Mouse (Mus musculus): ENCODE measurements around the gene Ehbp1l1. TPM values are rescaled to one million over a fixed set of nuclear protein-coding genes. Genes with fewer than 3 reads are reported as not detected.
A peak's percentile ranks its signal among the peaks of the same experiment; 100 is the strongest.

Ehbp1l1 gene
- polyA plus RNA-seq, 1 experiment from 2014 or later, result 25.0 TPM

- Histone ChIP-seq H3K4me1 (ENCODE audit: insufficient read depth, low read length) (peaks cover 49% of the 10 kb centered on the region), H3K27me3 (ENCODE audit: insufficient read depth, low read length) (no peaks in the 10 kb centered on the region), H3K9ac (replicated peaks; ENCODE audit: low read length) (peak overlapping the region; percentile 70), H3K4me2 (replicated peaks; ENCODE audit: low read depth, low read length) (peak overlapping the region; percentile 85), H3K27ac (ENCODE audit: low read length) (peak overlapping the region; percentile 67), H3K36me3 (ENCODE audit: insufficient read depth, low read length) (peaks cover 27% of the 10 kb centered on the region), H3K4me3 (ENCODE audit: low read length) (peak overlapping the region; percentile 52), H3K9me3 (ENCODE audit: low read length) (no peaks in the 10 kb centered on the region)
- WGBS, result 49% methylated on average over 7 of the region's 7 CpGs
- no peak for ATAC-seq (ENCODE audit: low FRiP score, low TSS enrichment)
Observed at GRCm38 (mm10) chr19:5724549-5724941, 1.6 kb downstream of the Ehbp1l1 start.

DNA sequence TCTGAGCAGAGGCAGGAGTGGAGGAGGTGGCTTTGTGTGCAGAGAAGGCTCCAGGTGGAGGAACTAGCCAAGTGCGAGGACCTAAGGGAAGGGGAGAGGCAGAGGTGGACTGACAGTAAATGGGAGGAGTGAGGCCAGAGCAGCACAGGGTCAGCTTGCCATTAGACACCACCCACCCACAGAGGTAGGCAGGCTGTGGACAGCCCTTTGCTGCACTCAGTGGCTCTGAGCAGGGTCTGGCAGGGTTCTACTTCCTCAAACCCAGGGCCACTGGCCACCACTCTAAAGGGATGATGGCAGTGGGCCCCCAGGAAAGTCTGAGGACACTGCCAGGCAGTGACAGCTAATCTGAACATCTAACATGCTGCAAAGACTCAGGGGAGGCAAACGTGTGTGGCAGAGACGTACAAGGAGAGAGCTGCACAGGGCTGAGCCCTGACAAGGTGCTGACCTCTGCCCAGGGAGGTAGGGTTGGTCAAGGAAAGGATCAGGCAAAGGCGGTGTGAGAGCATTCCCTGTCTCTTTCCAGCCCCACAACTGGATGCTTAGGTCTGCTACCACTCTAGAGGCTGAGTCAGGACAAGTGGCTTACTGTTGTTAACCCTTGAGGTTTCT is 2.1 kb downstream of the Ehbp1l1 start:
- Histone ChIP-seq H3K27ac (ENCODE audit: low read length) (0 out of 2 replicates have a peak overlapping the region, but pooled peaks have one; percentile 30), H3K4me1 (ENCODE audit: insufficient read depth, low read length) (peaks cover 49% of the 10 kb centered on the region), H3K9ac (replicated peaks; ENCODE audit: low read length) (peak overlapping the region; percentile 17; the same call in 1 of the 2 replicates), H3K9me3 (ENCODE audit: low read length) (no peaks in the 10 kb centered on the region), H3K36me3 (ENCODE audit: insufficient read depth, low read length) (peaks cover 31% of the 10 kb centered on the region), H3K4me3 (ENCODE audit: low read length) (peak overlapping the region; percentile 52), H3K27me3 (ENCODE audit: insufficient read depth, low read length) (no peaks in the 10 kb centered on the region), H3K4me2 (replicated peaks; ENCODE audit: low read depth, low read length) (peak overlapping the region; percentile 85)
- ATAC-seq (ENCODE audit: low FRiP score, low TSS enrichment), result no peak
- 42% methylated on average over 4 of the region's 4 CpGs for WGBS

DNA sequence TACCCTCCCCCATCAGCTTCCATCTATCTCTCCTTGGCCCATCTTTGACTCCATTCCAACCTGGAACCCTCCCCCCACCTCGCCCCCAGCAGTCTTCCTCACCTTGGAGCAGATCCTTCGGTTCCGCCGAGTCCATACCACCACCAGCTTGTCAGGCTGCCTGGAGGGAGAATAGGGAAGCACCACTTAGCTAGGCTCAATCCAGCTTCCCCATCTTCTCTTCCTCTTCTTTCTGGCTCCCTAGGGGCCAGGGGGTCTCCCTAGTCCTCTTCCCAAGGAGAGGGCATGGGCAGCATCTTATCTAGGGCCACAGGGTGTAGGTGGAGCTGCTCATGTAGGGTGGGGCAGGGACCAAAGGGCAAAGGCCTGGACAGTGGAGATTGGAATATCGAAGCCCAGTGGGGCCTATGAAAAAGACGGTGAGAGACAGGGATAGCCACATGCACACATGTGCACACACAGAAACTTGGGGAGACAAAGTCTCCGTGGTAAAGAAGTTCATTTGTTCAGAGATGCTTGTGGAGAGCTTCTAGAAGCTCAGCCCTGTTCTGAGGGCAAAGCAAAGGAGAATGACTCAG is 3.2 kb downstream of the Ehbp1l1 start:
- no peak for ATAC-seq (ENCODE audit: low FRiP score, low TSS enrichment)
- Histone ChIP-seq H3K9me3 (ENCODE audit: low read length) (no peaks in the 10 kb centered on the region), H3K27me3 (ENCODE audit: insufficient read depth, low read length) (no peaks in the 10 kb centered on the region), H3K36me3 (ENCODE audit: insufficient read depth, low read length) (peaks cover 36% of the 10 kb centered on the region), H3K9ac (replicated peaks; ENCODE audit: low read length) (no peak overlapping the region), H3K27ac (ENCODE audit: low read length) (no peak overlapping the region), H3K4me1 (ENCODE audit: insufficient read depth, low read length) (peaks cover 41% of the 10 kb centered on the region), H3K4me3 (ENCODE audit: low read length) (no peak overlapping the region), H3K4me2 (replicated peaks; ENCODE audit: low read depth, low read length) (no peak overlapping the region)
- WGBS, result 92% methylated on average over 7 of the region's 7 CpGs

- Histone ChIP-seq H3K27ac (ENCODE audit: low read length) (no peak overlapping the region), H3K36me3 (ENCODE audit: insufficient read depth, low read length) (peaks cover 36% of the 10 kb centered on the region), H3K4me1 (ENCODE audit: insufficient read depth, low read length) (peaks cover 26% of the 10 kb centered on the region), H3K9me3 (ENCODE audit: low read length) (no peaks in the 10 kb centered on the region), H3K27me3 (ENCODE audit: insufficient read depth, low read length) (no peaks in the 10 kb centered on the region), H3K4me3 (ENCODE audit: low read length) (no peak overlapping the region), H3K9ac (replicated peaks; ENCODE audit: low read length) (no peak overlapping the region), H3K4me2 (replicated peaks; ENCODE audit: low read depth, low read length) (no peak overlapping the region)
- 91% methylated on average over 6 of the region's 6 CpGs for WGBS
- ATAC-seq (ENCODE audit: low FRiP score, low TSS enrichment), result no peak
Observed at GRCm38 (mm10) chr19:5721233-5721632, 4.9 kb downstream of the Ehbp1l1 start.

DNA sequence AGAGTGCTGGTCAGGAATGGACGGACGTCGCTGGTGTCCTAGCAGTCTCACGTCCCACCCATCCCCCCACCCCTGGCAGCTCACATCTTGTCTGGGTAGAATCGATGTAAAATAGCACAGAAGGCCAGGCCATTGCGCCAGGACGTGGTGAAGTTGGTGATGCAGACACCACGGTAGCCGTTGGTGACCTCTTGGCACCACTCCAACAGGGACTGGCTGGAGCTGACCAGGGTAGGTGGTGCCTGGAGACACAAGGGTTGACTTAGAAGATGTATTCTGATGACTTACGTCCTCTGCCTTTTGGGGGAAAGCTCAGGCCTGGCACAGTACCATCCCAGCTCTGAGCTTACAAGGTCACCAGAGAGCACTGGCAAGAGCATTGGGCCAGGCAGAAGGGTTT is 9.2 kb downstream of the Ehbp1l1 start:
- Histone ChIP-seq H3K9me3 (ENCODE audit: low read length) (no peaks in the 10 kb centered on the region), H3K4me2 (replicated peaks; ENCODE audit: low read depth, low read length) (no peak overlapping the region), H3K27me3 (ENCODE audit: insufficient read depth, low read length) (no peaks in the 10 kb centered on the region), H3K36me3 (ENCODE audit: insufficient read depth, low read length) (peaks cover 30% of the 10 kb centered on the region), H3K4me3 (ENCODE audit: low read length) (no peak overlapping the region), H3K9ac (replicated peaks; ENCODE audit: low read length) (no peak overlapping the region), H3K4me1 (ENCODE audit: insufficient read depth, low read length) (peaks cover 21% of the 10 kb centered on the region), H3K27ac (ENCODE audit: low read length) (no peak overlapping the region)
- WGBS, result 65% methylated on average over 10 of the region's 10 CpGs
- ATAC-seq (ENCODE audit: low FRiP score, low TSS enrichment), result no peak

DNA sequence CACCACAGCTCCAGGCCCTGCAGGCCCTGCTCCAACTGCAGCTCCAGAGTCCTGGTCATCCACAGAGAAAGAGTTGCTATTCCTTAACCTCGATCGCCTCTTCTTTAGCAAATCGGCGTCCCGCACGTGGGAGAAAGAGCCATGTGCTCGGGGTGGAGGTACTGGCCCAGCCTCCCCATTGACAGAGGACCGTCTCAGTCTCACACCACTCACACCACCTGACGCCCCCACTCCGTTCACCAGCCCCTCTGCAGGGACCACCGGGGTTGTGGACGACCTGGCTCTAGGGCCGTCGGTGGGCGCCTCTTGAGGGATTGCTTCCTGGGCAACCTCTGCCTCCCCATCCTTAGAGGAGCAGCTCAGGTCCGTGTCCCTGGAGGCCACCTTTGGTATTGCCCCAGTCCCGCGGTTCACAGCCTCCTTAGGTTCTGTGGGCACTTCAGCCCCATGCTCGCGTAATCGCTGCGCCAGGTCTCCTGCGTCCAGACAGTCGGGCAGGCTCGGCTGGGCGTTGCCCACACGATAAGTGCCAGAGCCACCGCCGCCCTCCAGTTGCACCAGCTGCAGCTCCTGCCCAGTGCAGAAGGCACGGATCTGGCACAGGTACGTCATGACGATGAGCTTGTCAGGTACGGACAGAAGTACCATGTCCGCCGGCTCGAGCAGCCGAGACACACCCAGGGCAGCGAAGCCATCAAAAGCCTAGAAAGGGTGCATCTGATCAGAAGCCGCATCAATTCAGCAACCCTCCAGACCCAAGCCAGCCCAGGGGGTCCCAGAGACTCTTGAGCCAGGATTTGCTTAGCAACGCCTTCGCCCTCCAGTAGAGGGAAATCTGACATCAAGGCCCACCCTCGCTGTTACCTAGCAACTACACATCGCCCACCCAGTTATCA is 10.1 kb downstream of the Ehbp1l1 start:
- Histone ChIP-seq H3K27me3 (ENCODE audit: insufficient read depth, low read length) (no peaks in the 10 kb centered on the region), H3K9ac (replicated peaks; ENCODE audit: low read length) (peak overlapping the region; percentile 4), H3K4me1 (ENCODE audit: insufficient read depth, low read length) (peaks cover 21% of the 10 kb centered on the region), H3K9me3 (ENCODE audit: low read length) (no peaks in the 10 kb centered on the region), H3K4me2 (replicated peaks; ENCODE audit: low read depth, low read length) (peak overlapping the region; percentile 49), H3K4me3 (ENCODE audit: low read length) (peak overlapping the region; percentile 27), H3K36me3 (ENCODE audit: insufficient read depth, low read length) (peaks cover 24% of the 10 kb centered on the region), H3K27ac (ENCODE audit: low read length) (no peak overlapping the region)
- ATAC-seq (ENCODE audit: low FRiP score, low TSS enrichment), result peak; percentile 33; the same call in 1 of the 2 replicates
- WGBS, result 30% methylated on average over 43 of the region's 43 CpGs

DNA sequence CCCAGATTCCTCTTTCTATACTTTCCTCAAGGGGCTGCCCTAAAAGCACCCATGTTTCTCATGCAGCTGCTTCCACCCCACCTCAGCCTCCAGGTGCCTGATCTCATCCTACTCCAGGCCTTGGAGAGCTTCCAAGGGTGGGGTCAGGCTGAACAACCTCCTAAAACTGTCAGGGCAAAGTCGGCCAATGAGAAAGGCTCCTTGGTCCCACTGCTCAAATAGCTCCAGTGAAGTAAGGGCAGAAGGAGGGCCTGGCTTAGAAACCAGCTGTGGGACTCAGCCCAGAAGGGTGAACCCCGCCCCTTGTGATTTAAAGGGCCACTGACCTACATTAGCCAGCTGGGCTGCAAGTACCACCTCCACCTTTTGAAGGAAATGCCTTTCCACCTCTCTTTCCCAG is 12.4 kb downstream of the Ehbp1l1 start:
- Histone ChIP-seq H3K9me3 (ENCODE audit: low read length) (no peaks in the 10 kb centered on the region), H3K4me1 (ENCODE audit: insufficient read depth, low read length) (peaks cover 21% of the 10 kb centered on the region), H3K9ac (replicated peaks; ENCODE audit: low read length) (peak overlapping the region; percentile 51; the same call in 1 of the 2 replicates), H3K27ac (ENCODE audit: low read length) (peak overlapping the region; percentile 73), H3K36me3 (ENCODE audit: insufficient read depth, low read length) (peaks cover 18% of the 10 kb centered on the region), H3K27me3 (ENCODE audit: insufficient read depth, low read length) (no peaks in the 10 kb centered on the region), H3K4me2 (replicated peaks; ENCODE audit: low read depth, low read length) (peak overlapping the region; percentile 18; the same call in 1 of the 2 replicates), H3K4me3 (ENCODE audit: low read length) (no peak overlapping the region)
- peak; percentile 83 for ATAC-seq (ENCODE audit: low FRiP score, low TSS enrichment)
- WGBS, result 8% methylated on average over 2 of the region's 2 CpGs

GRCm38 (mm10) chr19:5713255-5713654 is 12.9 kb downstream of the Ehbp1l1 start:
- Histone ChIP-seq H3K4me3 (ENCODE audit: low read length) (no peak overlapping the region), H3K9me3 (ENCODE audit: low read length) (no peaks in the 10 kb centered on the region), H3K9ac (replicated peaks; ENCODE audit: low read length) (peak overlapping the region; percentile 51), H3K27me3 (ENCODE audit: insufficient read depth, low read length) (no peaks in the 10 kb centered on the region), H3K4me1 (ENCODE audit: insufficient read depth, low read length) (peaks cover 21% of the 10 kb centered on the region), H3K4me2 (replicated peaks; ENCODE audit: low read depth, low read length) (peak overlapping the region; percentile 18; the same call in 1 of the 2 replicates), H3K36me3 (ENCODE audit: insufficient read depth, low read length) (peaks cover 21% of the 10 kb centered on the region), H3K27ac (ENCODE audit: low read length) (peak overlapping the region; percentile 73)
- peak; percentile 8; the same call in 1 of the 2 replicates for ATAC-seq (ENCODE audit: low FRiP score, low TSS enrichment)
- WGBS, result 66% methylated on average over 5 of the region's 5 CpGs

GRCm38 (mm10) chr19:5711907-5712460 is 14.1 kb downstream of the Ehbp1l1 start:
- H3K27ac ChIP-seq (ENCODE audit: low read length), result no peak overlapping the region
- H3K36me3 ChIP-seq (ENCODE audit: insufficient read depth, low read length), result peaks cover 24% of the 10 kb centered on the region
- H3K9ac ChIP-seq (replicated peaks; ENCODE audit: low read length), result no peak overlapping the region
- H3K9me3 ChIP-seq (ENCODE audit: low read length), result no peaks in the 10 kb centered on the region
- H3K4me1 ChIP-seq (ENCODE audit: insufficient read depth, low read length), result peaks cover 21% of the 10 kb centered on the region
- H3K27me3 ChIP-seq (ENCODE audit: insufficient read depth, low read length), result no peaks in the 10 kb centered on the region
- ATAC-seq (ENCODE audit: low FRiP score, low TSS enrichment), result no peak
- no peak overlapping the region for H3K4me3 ChIP-seq (ENCODE audit: low read length)
- no peak overlapping the region for H3K4me2 ChIP-seq (replicated peaks; ENCODE audit: low read depth, low read length)
- WGBS, result 89% methylated on average over 14 of the region's 14 CpGs

Data from kidney, embryonic 16.5 days (tissue).